Mouse (Mus musculus): ENCODE results near the gene Mxd4. TPM values are rescaled to one million over a fixed set of nuclear protein-coding genes. Genes with fewer than 3 reads are reported as not detected.

Mxd4 gene
- polyA plus RNA-seq, 1 experiment from 2014 or later: 26.3 TPM

- Histone ChIP-seq H3K4me1 (replicated peaks) (peaks cover 2% of the 10 kb centered on the region; the same call in 1 of the 2 replicates), H3K9me3 (no peaks in the 10 kb centered on the region), H3K4me3 (no peak overlapping the region), H3K36me3 (peaks cover 74% of the 10 kb centered on the region), H3K27ac (no peak overlapping the region), H3K27me3 (ENCODE audit: insufficient read depth, poor library complexity, severe bottlenecking) (no peaks in the 10 kb centered on the region)
- 94% methylated on average over 2 of the region's 2 CpGs for WGBS
- DNase-seq (ENCODE audit: low spot score): no peak
Observed at GRCm38 (mm10) chr5:34177091-34177490, 10.4 kb downstream of the Mxd4 start.

GRCm38 (mm10) chr5:34176691-34177090, 10.8 kb downstream of the Mxd4 start:
- Histone ChIP-seq H3K27me3 (ENCODE audit: insufficient read depth, poor library complexity, severe bottlenecking) (no peaks in the 10 kb centered on the region), H3K27ac (no peak overlapping the region), H3K4me1 (replicated peaks) (peaks cover 2% of the 10 kb centered on the region; the same call in 1 of the 2 replicates), H3K9me3 (no peaks in the 10 kb centered on the region), H3K4me3 (no peak overlapping the region), H3K36me3 (peaks cover 70% of the 10 kb centered on the region)
- no peak for DNase-seq (ENCODE audit: low spot score)
- WGBS: 61% methylated on average over 10 of the region's 10 CpGs

GRCm38 (mm10) chr5:34175403-34175694, 12.2 kb downstream of the Mxd4 start:
- WGBS: 29% methylated on average over 5 of the region's 5 CpGs
- Histone ChIP-seq H3K27me3 (ENCODE audit: insufficient read depth, poor library complexity, severe bottlenecking) (no peaks in the 10 kb centered on the region), H3K4me3 (no peak overlapping the region), H3K4me1 (replicated peaks) (peaks cover 3% of the 10 kb centered on the region), H3K9me3 (no peaks in the 10 kb centered on the region), H3K36me3 (peaks cover 63% of the 10 kb centered on the region), H3K27ac (0 out of 2 replicates have a peak overlapping the region, but pooled peaks have one; percentile 3)
- DNase-seq (ENCODE audit: low spot score): no peak

- no peak for DNase-seq (ENCODE audit: low spot score)
- H3K36me3 ChIP-seq: peaks cover 58% of the 10 kb centered on the region
- H3K4me1 ChIP-seq (replicated peaks): peaks cover 9% of the 10 kb centered on the region
- no peaks in the 10 kb centered on the region for H3K9me3 ChIP-seq
- H3K27ac ChIP-seq: 0 out of 2 replicates have a peak overlapping the region, but pooled peaks have one; percentile 3
- H3K27me3 ChIP-seq (ENCODE audit: insufficient read depth, poor library complexity, severe bottlenecking): no peaks in the 10 kb centered on the region
- no peak overlapping the region for H3K4me3 ChIP-seq
- 68% methylated on average over 5 of the region's 5 CpGs for WGBS
Observed at GRCm38 (mm10) chr5:34174550-34175402, 12.7 kb downstream of the Mxd4 start.

GRCm38 (mm10) chr5:34174021-34174420, 13.5 kb downstream of the Mxd4 start:
- no peaks in the 10 kb centered on the region for H3K9me3 ChIP-seq
- H3K4me1 ChIP-seq (replicated peaks): peaks cover 16% of the 10 kb centered on the region
- peaks cover 57% of the 10 kb centered on the region for H3K36me3 ChIP-seq
- H3K27me3 ChIP-seq (ENCODE audit: insufficient read depth, poor library complexity, severe bottlenecking): no peaks in the 10 kb centered on the region
- no peak overlapping the region for H3K27ac ChIP-seq
- no peak overlapping the region for H3K4me3 ChIP-seq
- 93% methylated on average over 2 of the region's 2 CpGs for WGBS
- no peak for DNase-seq (ENCODE audit: low spot score)

DNA sequence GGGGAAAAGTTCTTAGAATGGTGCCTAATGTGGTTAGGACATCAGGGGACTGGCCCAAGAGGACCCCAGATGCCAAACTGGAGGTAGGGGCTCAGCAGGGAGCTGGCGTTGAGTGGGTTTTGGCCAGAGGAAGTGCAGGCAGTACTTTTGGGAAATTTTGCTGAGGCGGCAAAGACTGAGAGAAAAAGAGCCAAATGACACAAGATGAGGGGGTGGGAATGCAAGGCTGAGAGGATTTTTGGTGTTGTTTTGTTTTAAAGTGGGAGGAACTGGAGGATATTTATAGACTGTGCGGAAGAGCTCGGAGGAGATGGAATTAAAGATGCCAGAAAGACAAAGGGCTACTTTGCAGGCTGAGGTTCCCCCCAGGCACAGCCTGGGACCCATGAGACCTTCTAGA, 16.8 kb downstream of the Mxd4 start:
- Histone ChIP-seq H3K4me1 (replicated peaks) (peaks cover 36% of the 10 kb centered on the region), H3K9me3 (no peaks in the 10 kb centered on the region), H3K27ac (peak overlapping the region; percentile 96), H3K27me3 (ENCODE audit: insufficient read depth, poor library complexity, severe bottlenecking) (no peaks in the 10 kb centered on the region), H3K4me3 (no peak overlapping the region), H3K36me3 (peaks cover 27% of the 10 kb centered on the region)
- WGBS: 83% methylated on average over 4 of the region's 4 CpGs
- DNase-seq (ENCODE audit: low spot score): no peak

DNA sequence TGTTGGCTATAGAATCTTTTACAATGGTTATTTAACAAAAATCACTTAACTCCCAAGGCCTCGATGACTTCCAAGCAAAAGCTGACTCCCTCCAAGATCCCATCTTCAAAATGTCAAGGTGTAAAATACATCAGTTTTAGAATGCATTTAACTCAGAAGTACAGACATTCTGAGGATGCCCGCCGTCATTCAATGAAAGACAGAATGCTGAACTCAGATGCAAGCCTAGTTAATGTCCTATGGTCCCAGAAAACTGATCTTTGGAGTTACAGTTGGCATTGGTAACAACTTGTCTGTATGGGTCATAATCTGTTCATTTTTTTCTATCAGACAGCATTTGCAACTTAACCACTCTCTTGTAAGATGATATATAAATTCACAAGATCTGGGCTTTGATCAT, 17.6 kb downstream of the Mxd4 start:
- H3K27ac ChIP-seq: peak overlapping the region; percentile 96
- WGBS: 83% methylated on average over 3 of the region's 3 CpGs
- H3K4me1 ChIP-seq (replicated peaks): peaks cover 43% of the 10 kb centered on the region
- no peaks in the 10 kb centered on the region for H3K27me3 ChIP-seq (ENCODE audit: insufficient read depth, poor library complexity, severe bottlenecking)
- H3K4me3 ChIP-seq: peak overlapping the region; percentile 86
- no peaks in the 10 kb centered on the region for H3K9me3 ChIP-seq
- H3K36me3 ChIP-seq: peaks cover 23% of the 10 kb centered on the region
- no peak for DNase-seq (ENCODE audit: low spot score)

GRCm38 (mm10) chr5:34168950-34169891, 18.3 kb downstream of the Mxd4 start, which contains the start of the genes Poln and Haus3:
Gene Poln, minus strand, starts transcription at chr5:34169448.
Gene Haus3, minus strand, starts transcription at chr5:34169527.
- Histone ChIP-seq H3K27ac (peak within 1 kb of the TSS; percentile 96), H3K27me3 (ENCODE audit: insufficient read depth, poor library complexity, severe bottlenecking) (no peaks in the 10 kb centered on the region), H3K36me3 (peaks cover 22% of the 10 kb centered on the region), H3K4me3 (peak within 1 kb of the TSS; percentile 86), H3K9me3 (no peaks in the 10 kb centered on the region), H3K4me1 (replicated peaks) (peaks cover 49% of the 10 kb centered on the region)
- under 1% methylated on average over 57 of the region's 57 CpGs for WGBS
- DNase-seq (ENCODE audit: low spot score): peak; percentile 99

GRCm38 (mm10) chr5:34167857-34168256, 19.7 kb downstream of the Mxd4 start:
- no peak overlapping the region for H3K27ac ChIP-seq
- H3K4me3 ChIP-seq: peak overlapping the region; percentile 86

GRCm38 (mm10) chr5:34165793-34166192, 21.7 kb downstream of the Mxd4 start:
- Histone ChIP-seq H3K4me3 (no peak overlapping the region), H3K36me3 (peaks cover 34% of the 10 kb centered on the region), H3K9me3 (no peaks in the 10 kb centered on the region), H3K4me1 (replicated peaks) (peaks cover 49% of the 10 kb centered on the region), H3K27me3 (ENCODE audit: insufficient read depth, poor library complexity, severe bottlenecking) (no peaks in the 10 kb centered on the region), H3K27ac (no peak overlapping the region)
- WGBS: 89% methylated on average over 4 of the region's 4 CpGs
- DNase-seq (ENCODE audit: low spot score): no peak

More at GRCm38 (mm10) chr5:34167857-34168256, 19.7 kb downstream of the Mxd4 start:
- H3K9me3 ChIP-seq: no peaks in the 10 kb centered on the region
- H3K4me1 ChIP-seq (replicated peaks): peaks cover 49% of the 10 kb centered on the region
- DNase-seq (ENCODE audit: low spot score): no peak
- peaks cover 17% of the 10 kb centered on the region for H3K36me3 ChIP-seq
- H3K27me3 ChIP-seq (ENCODE audit: insufficient read depth, poor library complexity, severe bottlenecking): no peaks in the 10 kb centered on the region
- 83% methylated on average over 4 of the region's 4 CpGs for WGBS

- no peaks in the 10 kb centered on the region for H3K27me3 ChIP-seq (ENCODE audit: insufficient read depth, poor library complexity, severe bottlenecking)
Observed at GRCm38 (mm10) chr5:34148476-34148875, 39.0 kb downstream of the Mxd4 start.

GRCm38 (mm10) chr5:34147554-34147953, 40.0 kb downstream of the Mxd4 start:
- peaks cover 11% of the 10 kb centered on the region for H3K36me3 ChIP-seq
- no peak overlapping the region for H3K27ac ChIP-seq
- H3K9me3 ChIP-seq: no peaks in the 10 kb centered on the region
- H3K4me3 ChIP-seq: no peak overlapping the region
- 93% methylated on average over 3 of the region's 3 CpGs for WGBS
- H3K4me1 ChIP-seq (replicated peaks): no peaks in the 10 kb centered on the region
- H3K27me3 ChIP-seq (ENCODE audit: insufficient read depth, poor library complexity, severe bottlenecking): no peaks in the 10 kb centered on the region
- no peak for DNase-seq (ENCODE audit: low spot score)

More at GRCm38 (mm10) chr5:34148476-34148875, 39.0 kb downstream of the Mxd4 start:
- Histone ChIP-seq H3K36me3 (peaks cover 20% of the 10 kb centered on the region), H3K9me3 (no peaks in the 10 kb centered on the region), H3K27ac (no peak overlapping the region), H3K4me3 (no peak overlapping the region), H3K4me1 (replicated peaks) (no peaks in the 10 kb centered on the region)
- DNase-seq (ENCODE audit: low spot score): no peak
